Mouse (Mus musculus) liver, embryonic 14.5 days (tissue): Measurements from ENCODE around the gene Lmln. TPM values are rescaled to one million over a fixed set of nuclear protein-coding genes. Genes with fewer than 3 reads are reported as not detected.

Source experiments
- ATAC-seq: fragments of 200-750 bp; cut with Nextera tagmentation; 2 replicates; pipeline ENCODE4 v1.8.0; 2017; ENCODE audit warnings: moderate number of reproducible peaks, mild to moderate bottlenecking, moderate library complexity; ENCODE audit not compliant: insufficient read depth
- DNase-seq, 3 experiments: peaks; one replicate each; pipeline ENCODE4 v3.0.0-alpha.2; 2012 to 2013; ENCODE audit warnings: low read depth in 3 of 3, low spot score in 3 of 3
- H3K27ac ChIP-seq: fragments of 300-500 bp; sonication (generic); 2 replicates; pipeline ENCODE4 v1.5.1; 2014; ENCODE audit warnings: moderate library complexity, mild to moderate bottlenecking, control low read depth, inconsistent platforms
- H3K27me3 ChIP-seq: fragments of 300-500 bp; sonication (generic); 2 replicates; pipeline ENCODE4 v1.6.1; 2014; ENCODE audit warnings: mild to moderate bottlenecking, low read length, moderate library complexity; ENCODE audit not compliant: control insufficient read depth, insufficient read depth
- H3K36me3 ChIP-seq: fragments of 300-500 bp; sonication (generic); replicated peaks from 2 replicates; pipeline ENCODE4 v1.6.1; 2014; ENCODE audit warnings: low read depth; ENCODE audit not compliant: control insufficient read depth, insufficient read depth
- H3K4me1 ChIP-seq, 2 experiments: fragments of 200-500 bp in 1 of 2; fragments of 300-500 bp in 1 of 2; sonication (generic) in 1 of 2; replicated peaks; 2 replicates each; pipeline ENCODE4 v1.6.1; 2012 to 2014; ENCODE audit warnings: antibody characterized with exemption in 1 of 2, inconsistent platforms in 1 of 2, low read length in 1 of 2; ENCODE audit not compliant: control insufficient read depth in 2 of 2, insufficient read depth in 2 of 2
- H3K4me2 ChIP-seq: fragments of 300-500 bp; sonication (generic); 2 replicates; pipeline ENCODE4 v1.6.1; 2014; ENCODE audit warnings: low read depth, mild to moderate bottlenecking, control low read depth, moderate library complexity
- H3K4me3 ChIP-seq, 2 experiments: fragments of 200-500 bp in 1 of 2; fragments of 300-500 bp in 1 of 2; sonication (generic) in 1 of 2; 2 replicates each; pipeline ENCODE4 v1.5.1; 2012 to 2014; ENCODE audit warnings: low read depth in 2 of 2, low read length in 2 of 2, mild to moderate bottlenecking in 2 of 2, control low read depth in 1 of 2, inconsistent platforms in 1 of 2, moderate library complexity in 1 of 2; ENCODE audit not compliant: insufficient read depth in 1 of 2
- H3K9ac ChIP-seq: fragments of 300-500 bp; sonication (generic); replicated peaks from 2 replicates; pipeline ENCODE4 v1.6.1; 2014; ENCODE audit warnings: mild to moderate bottlenecking, control low read depth, moderate library complexity
- H3K9me3 ChIP-seq: fragments of 300-500 bp; sonication (generic); 2 replicates; pipeline ENCODE4 v1.6.1; 2016; ENCODE audit warnings: low read length, mixed read lengths; ENCODE audit not compliant: control insufficient read depth
- CTCF ChIP-seq: IDR thresholded peaks from 2 replicates; pipeline ENCODE4 v1.5.1; 2016; ENCODE audit warnings: antibody characterized with exemption, low read depth, control low read depth
- EP300 ChIP-seq: IDR thresholded peaks from 2 replicates; pipeline ENCODE4 v1.6.1; 2016; ENCODE audit warnings: antibody characterized with exemption, low read depth
- WGBS: fragments of 180-500 bp; shearing (Covaris S2); extraction: QIAGEN DNeasy Blood & Tissue Kit; methylation state at CpG from one replicate; pipeline ENCODE4 v1.1.7; 2014; ENCODE audit not compliant: insufficient replicate concordance; 5-methylcytosine and 5-hydroxymethylcytosine counted together
- polyA plus RNA-seq, 2 experiments: library from polyadenylated mRNA; depleted of rRNA in 1 of 2; stranded (reverse) in 1 of 2; unstranded in 1 of 2; fragments of >200 nt; fragmentation: Nextera tagmentation in 1 of 2; extraction: Ambion mirVana in 1 of 2; gene quantifications; 2 replicates each; pipeline versions ENCODE4 v1.2.1 to v1.2.3; 2012 to 2014

Gene Lmln
- polyA plus RNA-seq, 2 experiments: 0.32 to 0.75 TPM

DNA sequence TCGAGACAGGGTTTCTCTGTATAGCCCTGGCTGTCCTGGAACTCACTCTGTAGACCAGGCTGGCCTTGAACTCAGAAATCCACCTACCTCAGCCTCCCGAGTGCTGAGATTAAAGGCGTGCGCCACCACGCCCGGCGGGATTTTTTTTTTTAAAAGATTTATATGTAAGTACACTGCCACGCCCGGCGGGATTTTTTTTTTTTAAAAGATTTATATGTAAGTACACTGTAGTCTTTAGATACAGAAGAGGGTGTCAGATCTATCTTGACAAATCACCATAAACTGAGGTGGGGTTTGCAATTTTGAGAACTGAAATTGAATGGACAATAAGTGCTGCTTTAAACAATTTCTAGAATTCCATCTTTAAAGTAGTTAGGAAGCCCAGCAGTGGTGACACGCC, 921 bp upstream of the Lmln start:
- WGBS: 25% methylated on average over 11 of the region's 11 CpGs
- Histone ChIP-seq H3K27me3 (no peaks in the 10 kb centered on the region), H3K9me3 (no peaks in the 10 kb centered on the region), H3K27ac (peak overlapping the region; percentile 40), H3K4me1 (peaks cover 14 to 22% of the 10 kb centered on the region in 2 experiments), H3K4me2 (peak overlapping the region; percentile 98), H3K9ac (no peak overlapping the region; the same call in 1 of the 2 replicates), H3K4me3 (peak overlapping the region in 1 of 2 experiments; percentile 72; a peak in 2 of 4 replicates), H3K36me3 (peaks cover 30% of the 10 kb centered on the region)
- TF ChIP-seq CTCF (no peak), EP300 (no peak)
- ATAC-seq (no peak), DNase-seq (no peak)

GRCm38 (mm10) chr16:33062682-33063131, 386 bp downstream of the Lmln start:
- whole genome bisulfite sequencing: under 1% methylated on average over 35 of the region's 35 CpGs
- Histone ChIP-seq H3K27me3 (no peaks in the 10 kb centered on the region), H3K4me1 (peaks cover 14 to 22% of the 10 kb centered on the region in 2 experiments), H3K36me3 (peaks cover 30% of the 10 kb centered on the region), H3K4me2 (peak overlapping the region; percentile 98), H3K9ac (peak overlapping the region; percentile 62), H3K4me3 (peak overlapping the region; percentile 72 to 89), H3K27ac (0 out of 2 replicates have a peak overlapping the region, but pooled peaks have one; percentile 22), H3K9me3 (no peaks in the 10 kb centered on the region)
- no peak for TF ChIP-seq EP300
- no peak for TF ChIP-seq CTCF
- DNase-seq: peak in 1 of 3 experiments; percentile 31
- ATAC-seq: peak; percentile 76

GRCm38 (mm10) chr16:33063267-33063666, 946 bp downstream of the Lmln start:
- WGBS: 13% methylated on average over 7 of the region's 7 CpGs

DNA sequence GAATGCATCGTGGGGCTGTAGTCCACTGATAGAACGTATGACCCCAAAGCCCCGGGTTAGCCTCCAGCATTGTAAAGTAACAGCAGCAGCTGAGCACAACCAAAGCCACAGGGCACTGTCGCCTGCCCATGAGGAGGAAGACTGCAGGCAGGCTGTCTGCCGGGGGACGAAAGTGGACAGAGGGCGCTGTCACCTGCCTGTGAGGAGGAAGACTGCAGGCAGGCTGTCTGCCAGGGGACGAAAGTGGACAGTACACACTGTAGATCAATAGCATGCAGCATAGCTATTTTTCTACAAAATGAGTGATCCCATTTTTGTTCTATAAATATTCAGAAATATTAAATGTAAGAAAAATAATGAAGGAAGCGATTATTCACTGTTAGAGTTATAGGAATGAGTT, 2.3 kb downstream of the Lmln start:
- no peak for DNase-seq
- H3K27me3 ChIP-seq: no peaks in the 10 kb centered on the region

More at GRCm38 (mm10) chr16:33063267-33063666, 946 bp downstream of the Lmln start:
- Histone ChIP-seq H3K36me3 (peaks cover 25% of the 10 kb centered on the region), H3K4me3 (peak overlapping the region; percentile 72 to 89), H3K4me1 (peaks cover 10 to 19% of the 10 kb centered on the region in 2 experiments), H3K27ac (0 out of 2 replicates have a peak overlapping the region, but pooled peaks have one; percentile 22), H3K9me3 (no peaks in the 10 kb centered on the region), H3K27me3 (no peaks in the 10 kb centered on the region), H3K9ac (peak overlapping the region; percentile 62), H3K4me2 (peak overlapping the region; percentile 98)
- TF ChIP-seq CTCF: no peak
- no peak for TF ChIP-seq EP300
- DNase-seq (peak in 1 of 3 experiments; percentile 30), ATAC-seq (no peak)

DNA sequence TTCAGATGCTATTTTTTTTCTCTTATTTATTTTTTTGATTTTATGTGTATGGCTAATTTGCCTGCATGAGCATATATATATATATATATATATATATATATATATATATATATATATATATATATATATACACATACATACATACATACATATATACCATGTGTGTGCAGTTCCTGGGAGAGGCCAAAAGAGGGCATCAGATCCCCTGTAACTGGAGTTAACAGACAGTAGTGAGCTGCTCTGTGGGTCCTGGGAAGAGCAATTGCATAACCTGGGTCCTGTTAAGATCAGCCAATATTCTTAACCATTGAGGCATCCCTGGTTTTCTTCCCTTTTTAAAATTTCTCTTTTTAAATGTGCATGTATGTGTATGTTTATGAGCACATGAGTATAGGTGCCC, 8.6 kb downstream of the Lmln start:
- no peak for TF ChIP-seq EP300
- no peaks in the 10 kb centered on the region for H3K9me3 ChIP-seq

More for the DNA sequence above, 2.3 kb downstream of the Lmln start:
- 74% methylated on average over 9 of the region's 9 CpGs for WGBS
- Histone ChIP-seq H3K9me3 (no peaks in the 10 kb centered on the region), H3K4me1 (peaks cover 9 to 13% of the 10 kb centered on the region in 2 experiments), H3K9ac (no peak overlapping the region), H3K27ac (no peak overlapping the region), H3K4me3 (no peak overlapping the region), H3K4me2 (no peak overlapping the region), H3K36me3 (peaks cover 12% of the 10 kb centered on the region)
- no peak for ATAC-seq
- TF ChIP-seq CTCF: peak; percentile 49
- no peak for TF ChIP-seq EP300

More for the DNA sequence above, 8.6 kb downstream of the Lmln start:
- Histone ChIP-seq H3K9ac (no peak overlapping the region), H3K4me3 (no peak overlapping the region), H3K36me3 (no peaks in the 10 kb centered on the region), H3K27ac (no peak overlapping the region), H3K4me1 (0 out of 4 replicates have a peak, but pooled peaks cover 0 to 1% of the 10 kb centered on the region in 2 experiments), H3K27me3 (no peaks in the 10 kb centered on the region), H3K4me2 (no peak overlapping the region)
- DNase-seq (no peak), ATAC-seq (no peak)
